Mouse (Mus musculus): ENCODE results near the gene Sall2. TPM values are rescaled to one million over a fixed set of nuclear protein-coding genes. Genes with fewer than 3 reads are reported as not detected.

Gene Sall2
- polyA plus RNA-seq, 1 experiment from 2014 or later, result 9.3 TPM

DNA sequence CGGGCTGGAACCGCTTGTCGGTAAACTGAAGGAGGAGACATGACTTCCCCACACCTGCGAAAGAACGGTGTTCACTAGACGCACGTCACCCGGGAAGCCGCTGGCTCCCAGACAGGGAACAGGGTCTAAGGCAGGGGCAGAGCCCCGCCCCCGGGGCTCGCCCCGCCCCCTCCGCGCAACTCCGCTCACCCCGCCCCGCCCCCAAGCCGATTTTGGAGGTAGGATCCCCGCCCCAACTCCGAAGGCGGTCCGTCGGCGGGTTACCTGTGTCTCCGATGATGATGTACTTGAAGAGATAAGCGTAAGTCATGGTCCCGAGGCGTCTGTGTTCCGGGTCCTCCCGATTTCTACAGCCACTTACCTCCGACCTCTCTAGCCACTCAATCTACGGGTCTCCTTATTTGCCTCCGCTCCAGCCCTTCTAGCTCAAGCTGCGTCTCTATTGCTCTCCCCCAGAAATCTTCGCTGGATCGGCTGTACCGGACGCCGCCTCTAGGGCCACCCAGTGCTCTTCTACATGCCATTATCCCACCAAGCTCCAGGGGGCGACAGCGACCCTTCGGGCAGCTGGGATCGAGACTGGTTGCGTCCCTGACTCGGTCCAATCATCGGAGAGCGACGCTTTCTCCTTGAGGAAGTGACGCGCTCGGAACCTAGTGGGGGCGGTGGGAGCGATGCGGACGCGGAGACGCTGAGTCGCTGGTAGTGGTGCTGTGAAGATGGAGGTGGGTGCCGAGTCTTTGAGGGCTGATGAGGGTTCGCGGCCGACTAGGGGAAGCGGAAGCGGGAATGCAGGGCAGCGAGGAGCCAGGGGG, 49.4 kb downstream of the Sall2 start, which contains the start of the genes Tox4 and Rab2b:
Tox4 (plus strand) TSS at position 215 of the 815 bp plus-strand sequence.
Rab2b (minus strand) TSS at position 614 of the 815 bp plus-strand sequence.
- peak; percentile 99 for ATAC-seq (ENCODE audit: insufficient read depth, low FRiP score)

GRCm38 (mm10) chr14:52277210-52277609, 51.4 kb downstream of the Sall2 start:
- no peak overlapping the region for H3K9ac ChIP-seq (ENCODE audit: low read length)
- no peak overlapping the region for H3K4me2 ChIP-seq (ENCODE audit: low read depth, low read length)
- no peak overlapping the region for H3K4me3 ChIP-seq (replicated peaks; ENCODE audit: low read length)
- no peaks in the 10 kb centered on the region for H3K27me3 ChIP-seq (ENCODE audit: control insufficient read depth, insufficient read depth, low read length)
- H3K9me3 ChIP-seq (replicated peaks; ENCODE audit: control insufficient read depth, low read length), result no peaks in the 10 kb centered on the region
- H3K36me3 ChIP-seq (ENCODE audit: control insufficient read depth, insufficient read depth, low read length), result no peaks in the 10 kb centered on the region
- WGBS, result 95% methylated on average over 4 of the region's 4 CpGs
- H3K4me1 ChIP-seq (ENCODE audit: control insufficient read depth, insufficient read depth, low read length), result peaks cover 8% of the 10 kb centered on the region
- no peak for ATAC-seq (ENCODE audit: insufficient read depth, low FRiP score)
- no peak overlapping the region for H3K27ac ChIP-seq (ENCODE audit: low read length)

More for the DNA sequence above, 49.4 kb downstream of the Sall2 start, which contains the start of the genes Tox4 and Rab2b:
- H3K27me3 ChIP-seq (ENCODE audit: control insufficient read depth, insufficient read depth, low read length), result no peaks in the 10 kb centered on the region
- H3K36me3 ChIP-seq (ENCODE audit: control insufficient read depth, insufficient read depth, low read length), result no peaks in the 10 kb centered on the region
- peak within 1 kb of the TSS; percentile 87 for H3K9ac ChIP-seq (ENCODE audit: low read length)
- H3K4me2 ChIP-seq (ENCODE audit: low read depth, low read length), result peak within 1 kb of the TSS; percentile 66
- under 1% methylated on average over 66 of the region's 66 CpGs for WGBS
- H3K9me3 ChIP-seq (replicated peaks; ENCODE audit: control insufficient read depth, low read length), result no peaks in the 10 kb centered on the region
- H3K27ac ChIP-seq (ENCODE audit: low read length), result peak within 1 kb of the TSS; percentile 82
- H3K4me3 ChIP-seq (replicated peaks; ENCODE audit: low read length), result peak within 1 kb of the TSS; percentile 81
- peaks cover 8% of the 10 kb centered on the region for H3K4me1 ChIP-seq (ENCODE audit: control insufficient read depth, insufficient read depth, low read length)

GRCm38 (mm10) chr14:52272781-52273180, 55.8 kb downstream of the Sall2 start:
- no peak overlapping the region for H3K4me2 ChIP-seq (ENCODE audit: low read depth, low read length)
- no peak overlapping the region for H3K9ac ChIP-seq (ENCODE audit: low read length)
- ATAC-seq (ENCODE audit: insufficient read depth, low FRiP score), result no peak
- no peaks in the 10 kb centered on the region for H3K9me3 ChIP-seq (replicated peaks; ENCODE audit: control insufficient read depth, low read length)
- no peak overlapping the region for H3K27ac ChIP-seq (ENCODE audit: low read length)
- no peaks in the 10 kb centered on the region for H3K4me1 ChIP-seq (ENCODE audit: control insufficient read depth, insufficient read depth, low read length)
- peaks cover 6% of the 10 kb centered on the region; the same call in 1 of the 2 replicates for H3K36me3 ChIP-seq (ENCODE audit: control insufficient read depth, insufficient read depth, low read length)
- 68% methylated on average over 3 of the region's 3 CpGs for WGBS
- no peaks in the 10 kb centered on the region for H3K27me3 ChIP-seq (ENCODE audit: control insufficient read depth, insufficient read depth, low read length)
- no peak overlapping the region for H3K4me3 ChIP-seq (replicated peaks; ENCODE audit: low read length)

Other genes starting within 250 kb of the Sall2 start
- gene Hnrnpc, start 224.7 kb downstream of the Sall2 start, polyA plus RNA-seq (2015; fragmentation: Nextera tagmentation; extraction: Ambion mirVana), result 504 and 528 TPM in 2 replicates
- gene Rpgrip1, start 218.1 kb downstream of the Sall2 start, polyA plus RNA-seq (2015; fragmentation: Nextera tagmentation; extraction: Ambion mirVana), result 50.0 and 51.5 TPM in 2 replicates
- gene Supt16, start 131.3 kb downstream of the Sall2 start, polyA plus RNA-seq (2015; fragmentation: Nextera tagmentation; extraction: Ambion mirVana), result 39.8 and 40.7 TPM in 2 replicates
- 27.9 and 31.8 TPM in 2 replicates for gene Chd8, start 71.0 kb downstream of the Sall2 start, polyA plus RNA-seq (2015; fragmentation: Nextera tagmentation; extraction: Ambion mirVana)
- 36.2 and 39.7 TPM in 2 replicates for gene Tox4, start 49.6 kb downstream of the Sall2 start, polyA plus RNA-seq (2015; fragmentation: Nextera tagmentation; extraction: Ambion mirVana)
- 15.8 and 19.6 TPM in 2 replicates for gene Rab2b, start 49.2 kb downstream of the Sall2 start, polyA plus RNA-seq (2015; fragmentation: Nextera tagmentation; extraction: Ambion mirVana)
- gene Mettl3, start 23.6 kb downstream of the Sall2 start, polyA plus RNA-seq (2015; fragmentation: Nextera tagmentation; extraction: Ambion mirVana), result 38.8 and 41.8 TPM in 2 replicates
- gene Olfr1513, start 27.6 kb upstream of the Sall2 start, polyA plus RNA-seq (2015; fragmentation: Nextera tagmentation; extraction: Ambion mirVana), result not detected in 2 replicates
- gene Olfr1512, start 50.4 kb upstream of the Sall2 start, polyA plus RNA-seq (2015; fragmentation: Nextera tagmentation; extraction: Ambion mirVana), result not detected in 2 replicates
- gene Olfr1511, start 68.6 kb upstream of the Sall2 start, polyA plus RNA-seq (2015; fragmentation: Nextera tagmentation; extraction: Ambion mirVana), result not detected in 2 replicates
- 0.15 and 0.22 TPM in 2 replicates for gene Olfr1510, start 85.6 kb upstream of the Sall2 start, polyA plus RNA-seq (2015; fragmentation: Nextera tagmentation; extraction: Ambion mirVana)
- gene Olfr1509, start 114.2 kb upstream of the Sall2 start, polyA plus RNA-seq (2015; fragmentation: Nextera tagmentation; extraction: Ambion mirVana), result not detected in 2 replicates
- not detected in 2 replicates for gene Olfr1508, start 138.7 kb upstream of the Sall2 start, polyA plus RNA-seq (2015; fragmentation: Nextera tagmentation; extraction: Ambion mirVana)
- not detected in 2 replicates for gene Olfr1507, start 167.0 kb upstream of the Sall2 start, polyA plus RNA-seq (2015; fragmentation: Nextera tagmentation; extraction: Ambion mirVana)